Comparison of ENCODE assay signal across 9 mouse cellular contexts in the genomic region with DNA sequence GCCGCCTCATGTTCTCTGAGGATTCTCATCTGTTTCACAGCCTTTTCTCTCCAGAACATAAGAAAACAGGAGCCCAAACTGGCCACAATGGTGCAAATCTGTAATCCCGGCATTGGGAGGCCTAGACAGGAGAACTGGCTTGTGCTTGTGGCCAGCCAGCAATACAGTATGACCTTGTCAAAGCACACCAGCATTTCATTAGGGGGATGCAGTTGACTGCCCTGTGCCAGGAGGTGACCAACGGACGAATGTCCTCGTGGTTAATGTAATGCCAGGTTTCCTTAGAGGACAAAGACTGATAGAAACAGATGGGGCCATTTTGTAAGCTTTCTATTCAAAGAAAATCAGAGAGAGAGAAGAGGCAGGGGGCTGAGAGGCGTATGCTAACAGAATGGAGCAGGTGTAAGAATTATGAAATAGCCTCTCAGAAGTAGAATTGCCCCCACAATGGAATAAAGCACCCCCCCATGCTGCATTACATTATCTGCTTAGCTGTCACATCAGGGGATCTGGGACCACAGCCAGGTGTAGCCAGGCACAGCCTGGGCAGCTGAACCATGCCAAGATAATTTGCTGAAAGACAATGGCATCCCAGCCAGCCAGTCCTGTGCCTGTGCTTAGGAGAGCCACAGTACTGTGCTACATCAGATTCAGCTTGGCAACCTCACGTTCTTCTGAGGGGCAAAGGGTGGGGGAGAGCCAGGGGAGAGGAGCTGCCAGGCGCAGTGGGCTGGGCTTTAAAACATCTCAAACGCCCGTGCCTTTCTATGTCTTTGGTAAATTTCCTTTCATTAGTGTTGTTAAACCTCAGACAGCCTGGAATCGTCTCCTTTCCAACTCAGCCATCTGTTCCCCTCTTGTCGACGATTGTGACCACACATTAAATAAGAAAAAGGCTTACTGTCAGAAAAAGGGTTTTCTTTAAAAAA.
DNase-seq lines count a peak whose midpoint lies in the region; ATAC-seq lines count a peak whose summit lies in the region.
"Had no signal": no experiment of that assay in that cellular context is flagged by ENCODE, and none has a peak within 500 bp of the region (broad histone marks: within the 10 kb centered on the region; RNA-seq: fewer than 3 reads in every experiment).

No protein-coding gene starts in this region.

- no peaks in the 10 kb centered on the region for H3K27me3 ChIP-seq in forebrain, embryonic 14.5 days (replicated peaks; ENCODE audit: control insufficient read depth, insufficient read depth, low read length)
- no peaks in the 10 kb centered on the region for H3K27me3 ChIP-seq in midbrain, embryonic 15.5 days (replicated peaks)
- H3K27me3 ChIP-seq: limb, embryonic 13.5 days had no signal

- intact Hi-C loops in gastrocnemius, postnatal 14 days (cut with DNase I; ENCODE audit: low total_unique reads), result no loop called here
- intact Hi-C loops in gastrocnemius, postnatal 36 days (cut with DNase I), result no loop called here

- H3K4me1 ChIP-seq in forebrain, embryonic 14.5 days (ENCODE audit: control insufficient read depth, insufficient read depth, low read length), result peaks cover 15% of the 10 kb centered on the region; the same call in 1 of the 2 replicates
- H3K4me1 ChIP-seq in midbrain, embryonic 15.5 days, result peaks cover 13% of the 10 kb centered on the region
- H3K4me1 ChIP-seq: limb, embryonic 13.5 days had no signal

- H3K4me3 ChIP-seq in forebrain, embryonic 14.5 days (ENCODE audit: low read depth, low read length), result no peak overlapping the region
- no peak overlapping the region for H3K4me3 ChIP-seq in midbrain, embryonic 15.5 days
- H3K4me3 ChIP-seq: limb, embryonic 13.5 days had no signal

- H3K9ac ChIP-seq in forebrain, embryonic 14.5 days (ENCODE audit: low read length), result peak overlapping the region; percentile 40
- H3K9ac ChIP-seq in midbrain, embryonic 15.5 days, result no peak overlapping the region
- H3K9ac ChIP-seq: limb, embryonic 13.5 days had no signal

- ATAC-seq in forebrain, embryonic 14.5 days, result peak; percentile 99
- ATAC-seq in midbrain, embryonic 15.5 days (replicated peaks), result peak; percentile 97
- no peak for ATAC-seq in erythroblast, adult 5-6 weeks (replicated peaks; ENCODE audit: low FRiP score, poor library complexity, severe bottlenecking)

- H3K9me3 ChIP-seq in forebrain, embryonic 14.5 days (replicated peaks; ENCODE audit: control insufficient read depth, low read length), result no peaks in the 10 kb centered on the region
- no peaks in the 10 kb centered on the region for H3K9me3 ChIP-seq in midbrain, embryonic 15.5 days
- H3K9me3 ChIP-seq: limb, embryonic 13.5 days had no signal

- DNase-seq in gastrocnemius, postnatal 14 days, result peak; percentile 24
- DNase-seq in gastrocnemius, postnatal 36 days, result no peak
- peak; percentile 97 for DNase-seq in forebrain, embryonic 14.5 days (ENCODE audit: low spot score)
- peak; percentile 27 to 43 for DNase-seq in kidney, postnatal 4 days
- no peak for DNase-seq in spleen, postnatal 10 days (ENCODE audit: low spot score in 2 of 2)
- DNase-seq in testis, postnatal 10 days (ENCODE audit: low spot score), result no peak

- WGBS in forebrain, embryonic 14.5 days, result 14% methylated on average over 13 of the region's 13 CpGs
- WGBS in midbrain, embryonic 15.5 days, result 15% methylated on average over 13 of the region's 13 CpGs

- H3K36me3 ChIP-seq in forebrain, embryonic 14.5 days (ENCODE audit: control insufficient read depth, insufficient read depth, low read length), result no peaks in the 10 kb centered on the region
- H3K36me3 ChIP-seq in midbrain, embryonic 15.5 days (replicated peaks), result no peaks in the 10 kb centered on the region
- H3K36me3 ChIP-seq: limb, embryonic 13.5 days had no signal

- peak overlapping the region; percentile 2; the same call in 1 of the 2 replicates for H3K4me2 ChIP-seq in forebrain, embryonic 14.5 days (ENCODE audit: low read length)
- H3K4me2 ChIP-seq in midbrain, embryonic 15.5 days, result peak overlapping the region; percentile 20; the same call in 1 of the 2 replicates
- H3K4me2 ChIP-seq: limb, embryonic 13.5 days had no signal

- H3K27ac ChIP-seq in forebrain, embryonic 14.5 days (ENCODE audit: low read depth, low read length), result peak overlapping the region; percentile 95
- H3K27ac ChIP-seq in midbrain, embryonic 15.5 days, result peak overlapping the region; percentile 73
- H3K27ac ChIP-seq: limb, embryonic 13.5 days had no signal

Comparison
In these comparisons a context has a peak if more than half of its experiments do, and no peak if none do; other contexts are left out.
1. DNase-seq: peak in gastrocnemius, postnatal 14 days (single experiment), forebrain, embryonic 14.5 days (single experiment) and kidney, postnatal 4 days (2 of 2); none in gastrocnemius, postnatal 36 days (0 of 2), spleen, postnatal 10 days (0 of 2) and testis, postnatal 10 days (single experiment).